Mouse (Mus musculus): Measurements from ENCODE around the gene Btnl10. TPM values are rescaled to one million over a fixed set of nuclear protein-coding genes. Genes with fewer than 3 reads are reported as not detected.

The Btnl10 gene
- total RNA-seq, 1 experiment, result not detected

GRCm38 (mm10) chr11:58968551-58968950, 50.8 kb downstream of the Btnl10 start:
- in situ Hi-C loops (cut with MboI; ENCODE audit: low sequenced_read_pairs in 2 of 2, unreplicated experiment in 2 of 2), result no loop called here
- no peaks in the 10 kb centered on the region for H3K36me3 ChIP-seq (ENCODE audit: control insufficient read depth, insufficient read depth, low read length, poor library complexity, severe bottlenecking)
- DNase-seq (ENCODE audit: low read depth, low spot score), result no peak

GRCm38 (mm10) chr11:58969027-58969426, 51.3 kb downstream of the Btnl10 start:
- no peaks in the 10 kb centered on the region for H3K9me3 ChIP-seq (ENCODE audit: control insufficient read depth, insufficient read depth, low read depth, low read length)
- no peak for DNase-seq (ENCODE audit: low read depth, low spot score)
- H3K27ac ChIP-seq (ENCODE audit: insufficient read depth, low read depth, low read length, poor library complexity, severe bottlenecking), result no peak overlapping the region
- TF ChIP-seq MAFK (IDR thresholded peaks at IDR 0.05; ENCODE audit: insufficient read depth, low read depth, low read length) (no peak), ZC3H11A (IDR thresholded peaks at IDR 0.05; ENCODE audit: borderline replicate concordance, low read depth, low read length) (no peak), CHD2 (IDR thresholded peaks at IDR 0.05; ENCODE audit: low read depth, low read length) (no peak), ZNF384 (IDR thresholded peaks at IDR 0.05; ENCODE audit: low read depth, low read length) (no peak), HCFC1 (IDR thresholded peaks at IDR 0.05; ENCODE audit: borderline replicate concordance, insufficient read depth, low read length) (no peak)
- no peak overlapping the region for H3K4me3 ChIP-seq (ENCODE audit: insufficient read depth in 1 of 2, low read depth in 1 of 2, low read length in 2 of 2, poor library complexity in 1 of 2, severe bottlenecking in 1 of 2)
- H3K36me3 ChIP-seq (ENCODE audit: control insufficient read depth, insufficient read depth, low read length, poor library complexity, severe bottlenecking), result no peaks in the 10 kb centered on the region
- H3K4me1 ChIP-seq (ENCODE audit: control insufficient read depth in 2 of 2, insufficient read depth in 2 of 2, low read length in 2 of 2, poor library complexity in 1 of 2), result peaks cover 2 to 24% of the 10 kb centered on the region in 2 experiments; a peak in 2 of 4 replicates
- no peak overlapping the region for H3K9ac ChIP-seq (ENCODE audit: insufficient read depth, low read depth, low read length, poor library complexity, severe bottlenecking)
- in situ Hi-C loops (cut with MboI; ENCODE audit: low sequenced_read_pairs in 2 of 2, unreplicated experiment in 2 of 2), result no loop called here

More at GRCm38 (mm10) chr11:58968551-58968950, 50.8 kb downstream of the Btnl10 start:
- peaks cover 2 to 24% of the 10 kb centered on the region in 2 experiments; a peak in 2 of 4 replicates for H3K4me1 ChIP-seq (ENCODE audit: control insufficient read depth in 2 of 2, insufficient read depth in 2 of 2, low read length in 2 of 2, poor library complexity in 1 of 2)
- no peak overlapping the region for H3K9ac ChIP-seq (ENCODE audit: insufficient read depth, low read depth, low read length, poor library complexity, severe bottlenecking)
- H3K4me3 ChIP-seq (ENCODE audit: insufficient read depth in 1 of 2, low read depth in 1 of 2, low read length in 2 of 2, poor library complexity in 1 of 2, severe bottlenecking in 1 of 2), result no peak overlapping the region
- no peak for TF ChIP-seq CHD2 (IDR thresholded peaks at IDR 0.05; ENCODE audit: low read depth, low read length)
- no peak for TF ChIP-seq ZNF384 (IDR thresholded peaks at IDR 0.05; ENCODE audit: low read depth, low read length)
- TF ChIP-seq HCFC1 (IDR thresholded peaks at IDR 0.05; ENCODE audit: borderline replicate concordance, insufficient read depth, low read length), result no peak
- no peak for TF ChIP-seq ZC3H11A (IDR thresholded peaks at IDR 0.05; ENCODE audit: borderline replicate concordance, low read depth, low read length)
- TF ChIP-seq MAFK (IDR thresholded peaks at IDR 0.05; ENCODE audit: insufficient read depth, low read depth, low read length), result no peak
- no peaks in the 10 kb centered on the region for H3K9me3 ChIP-seq (ENCODE audit: control insufficient read depth, insufficient read depth, low read depth, low read length)
- no peak overlapping the region for H3K27ac ChIP-seq (ENCODE audit: insufficient read depth, low read depth, low read length, poor library complexity, severe bottlenecking)

GRCm38 (mm10) chr11:58969659-58970058, 52.0 kb downstream of the Btnl10 start:
- no peak for DNase-seq (ENCODE audit: low read depth, low spot score)
- H3K9me3 ChIP-seq (ENCODE audit: control insufficient read depth, insufficient read depth, low read depth, low read length), result no peaks in the 10 kb centered on the region
- peaks cover 2 to 24% of the 10 kb centered on the region in 2 experiments; a peak in 2 of 4 replicates for H3K4me1 ChIP-seq (ENCODE audit: control insufficient read depth in 2 of 2, insufficient read depth in 2 of 2, low read length in 2 of 2, poor library complexity in 1 of 2)
- H3K36me3 ChIP-seq (ENCODE audit: control insufficient read depth, insufficient read depth, low read length, poor library complexity, severe bottlenecking), result no peaks in the 10 kb centered on the region
- no peak overlapping the region for H3K27ac ChIP-seq (ENCODE audit: insufficient read depth, low read depth, low read length, poor library complexity, severe bottlenecking)
- in situ Hi-C loops (cut with MboI; ENCODE audit: low sequenced_read_pairs in 2 of 2, unreplicated experiment in 2 of 2), result no loop called here
- TF ChIP-seq ZNF384 (IDR thresholded peaks at IDR 0.05; ENCODE audit: low read depth, low read length) (no peak), CHD2 (IDR thresholded peaks at IDR 0.05; ENCODE audit: low read depth, low read length) (no peak), ZC3H11A (IDR thresholded peaks at IDR 0.05; ENCODE audit: borderline replicate concordance, low read depth, low read length) (no peak), MAFK (IDR thresholded peaks at IDR 0.05; ENCODE audit: insufficient read depth, low read depth, low read length) (no peak), HCFC1 (IDR thresholded peaks at IDR 0.05; ENCODE audit: borderline replicate concordance, insufficient read depth, low read length) (no peak)
- H3K4me3 ChIP-seq (ENCODE audit: insufficient read depth in 1 of 2, low read depth in 1 of 2, low read length in 2 of 2, poor library complexity in 1 of 2, severe bottlenecking in 1 of 2), result no peak overlapping the region
- no peak overlapping the region for H3K9ac ChIP-seq (ENCODE audit: insufficient read depth, low read depth, low read length, poor library complexity, severe bottlenecking)

GRCm38 (mm10) chr11:58970831-58971530, 53.3 kb downstream of the Btnl10 start:
- Histone ChIP-seq H3K4me3 (ENCODE audit: insufficient read depth in 1 of 2, low read depth in 1 of 2, low read length in 2 of 2, poor library complexity in 1 of 2, severe bottlenecking in 1 of 2) (no peak overlapping the region), H3K9me3 (ENCODE audit: control insufficient read depth, insufficient read depth, low read depth, low read length) (no peaks in the 10 kb centered on the region), H3K36me3 (ENCODE audit: control insufficient read depth, insufficient read depth, low read length, poor library complexity, severe bottlenecking) (no peaks in the 10 kb centered on the region), H3K9ac (ENCODE audit: insufficient read depth, low read depth, low read length, poor library complexity, severe bottlenecking) (no peak overlapping the region), H3K27ac (ENCODE audit: insufficient read depth, low read depth, low read length, poor library complexity, severe bottlenecking) (no peak overlapping the region), H3K4me1 (ENCODE audit: control insufficient read depth in 2 of 2, insufficient read depth in 2 of 2, low read length in 2 of 2, poor library complexity in 1 of 2) (peaks cover 2 to 17% of the 10 kb centered on the region in 2 experiments; a peak in 2 of 4 replicates)
- DNase-seq (ENCODE audit: low read depth, low spot score), result no peak
- TF ChIP-seq MAFK (IDR thresholded peaks at IDR 0.05; ENCODE audit: insufficient read depth, low read depth, low read length) (no peak), ZNF384 (IDR thresholded peaks at IDR 0.05; ENCODE audit: low read depth, low read length) (no peak), CHD2 (IDR thresholded peaks at IDR 0.05; ENCODE audit: low read depth, low read length) (no peak)
- in situ Hi-C loops (cut with MboI; ENCODE audit: low sequenced_read_pairs in 2 of 2, unreplicated experiment in 2 of 2), result no loop called here

Data from ES-E14 (cell line).